Mouse (Mus musculus): ENCODE measurements around the gene Tbxas1. TPM values are rescaled to one million over a fixed set of nuclear protein-coding genes. Genes with fewer than 3 reads are reported as not detected.

Gene Tbxas1
- polyA plus RNA-seq, 1 experiment from 2014 or later: 1.1 TPM

DNA sequence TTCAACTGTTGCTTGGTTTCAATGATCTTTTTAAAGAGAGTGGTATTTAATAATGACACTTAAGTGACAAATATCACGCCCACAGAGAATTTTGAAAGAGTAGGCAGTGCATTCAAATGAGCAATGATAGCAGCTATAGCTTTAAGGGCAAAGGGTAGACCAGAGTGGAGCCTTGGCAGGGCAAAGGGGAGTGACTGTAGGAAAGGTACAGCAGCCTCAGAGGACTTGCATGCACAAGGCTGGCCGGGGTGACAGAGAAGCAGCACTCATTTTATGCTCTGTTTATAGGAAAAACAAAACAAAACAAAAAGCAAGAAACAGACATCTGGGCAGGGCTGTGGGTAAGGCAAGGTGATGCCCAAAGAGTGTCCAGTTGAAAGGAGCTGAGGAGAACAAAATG, 6.3 kb downstream of the Tbxas1 start:
- Histone ChIP-seq H3K27ac (no peak overlapping the region), H3K9me3 (replicated peaks) (no peaks in the 10 kb centered on the region), H3K4me2 (no peak overlapping the region), H3K36me3 (ENCODE audit: poor library complexity, severe bottlenecking) (no peaks in the 10 kb centered on the region), H3K9ac (no peak overlapping the region), H3K4me3 (no peak overlapping the region), H3K4me1 (peaks cover 13% of the 10 kb centered on the region; the same call in 1 of the 2 replicates), H3K27me3 (peaks cover 9% of the 10 kb centered on the region)
- WGBS: 73% methylated on average over 2 of the region's 2 CpGs
- ATAC-seq: no peak

DNA sequence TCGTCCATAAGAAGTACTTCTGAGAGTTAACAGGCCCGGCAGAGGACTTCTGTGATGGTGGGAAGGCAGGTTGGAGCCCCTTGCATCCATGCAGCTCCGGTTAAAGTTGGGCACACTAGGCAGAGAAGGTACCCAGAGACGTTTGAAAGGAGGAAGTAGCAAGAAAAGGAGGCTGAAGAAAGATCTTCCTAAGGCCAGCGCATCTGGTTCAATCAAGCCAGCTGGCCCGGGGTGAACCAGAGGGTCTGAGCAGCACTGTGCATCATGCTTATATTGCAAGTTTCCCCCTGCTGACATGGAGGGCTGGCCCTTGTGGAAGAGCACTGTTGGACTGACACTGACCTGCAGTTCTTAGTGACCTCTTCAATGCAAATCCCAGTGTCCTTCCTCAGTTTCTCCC, 6.8 kb downstream of the Tbxas1 start:
- H3K9ac ChIP-seq: no peak overlapping the region
- no peaks in the 10 kb centered on the region for H3K9me3 ChIP-seq (replicated peaks)
- no peak overlapping the region for H3K4me3 ChIP-seq
- H3K4me2 ChIP-seq: no peak overlapping the region
- H3K36me3 ChIP-seq (ENCODE audit: poor library complexity, severe bottlenecking): no peaks in the 10 kb centered on the region
- H3K27me3 ChIP-seq: peaks cover 9% of the 10 kb centered on the region
- ATAC-seq: no peak
- H3K4me1 ChIP-seq: peaks cover 10% of the 10 kb centered on the region; the same call in 1 of the 2 replicates
- 65% methylated on average over 6 of the region's 6 CpGs for WGBS
- no peak overlapping the region for H3K27ac ChIP-seq

DNA sequence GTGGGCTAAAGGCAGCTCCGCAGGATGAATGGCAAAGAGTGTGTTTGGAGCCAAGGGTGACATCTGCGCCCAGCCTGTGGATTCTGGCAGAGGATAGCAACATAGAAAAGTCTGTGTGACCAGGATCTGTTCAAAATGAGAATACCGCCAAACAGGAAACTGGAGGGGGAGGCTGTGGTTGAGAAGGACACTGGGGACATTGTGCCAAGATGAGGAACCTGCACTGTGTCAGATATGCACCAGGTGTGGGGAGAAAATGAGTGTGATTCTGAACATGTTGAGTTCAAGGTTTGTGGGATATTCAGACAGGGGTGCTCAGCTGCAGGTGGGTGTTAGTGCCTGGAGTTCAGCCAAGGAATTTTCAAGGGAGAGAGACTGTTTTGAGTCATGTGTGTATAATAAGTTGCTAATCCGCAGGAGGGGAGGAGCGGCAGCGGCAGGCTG, 7.5 kb downstream of the Tbxas1 start:
- no peak overlapping the region for H3K4me2 ChIP-seq
- no peak overlapping the region for H3K27ac ChIP-seq
- no peak for ATAC-seq
- no peaks in the 10 kb centered on the region for H3K9me3 ChIP-seq (replicated peaks)
- 55% methylated on average over 6 of the region's 6 CpGs for WGBS
- no peak overlapping the region for H3K4me3 ChIP-seq
- H3K27me3 ChIP-seq: peaks cover 6% of the 10 kb centered on the region
- 0 out of 2 replicates have a peak, but pooled peaks cover 7% of the 10 kb centered on the region for H3K4me1 ChIP-seq
- no peak overlapping the region for H3K9ac ChIP-seq
- H3K36me3 ChIP-seq (ENCODE audit: poor library complexity, severe bottlenecking): no peaks in the 10 kb centered on the region

DNA sequence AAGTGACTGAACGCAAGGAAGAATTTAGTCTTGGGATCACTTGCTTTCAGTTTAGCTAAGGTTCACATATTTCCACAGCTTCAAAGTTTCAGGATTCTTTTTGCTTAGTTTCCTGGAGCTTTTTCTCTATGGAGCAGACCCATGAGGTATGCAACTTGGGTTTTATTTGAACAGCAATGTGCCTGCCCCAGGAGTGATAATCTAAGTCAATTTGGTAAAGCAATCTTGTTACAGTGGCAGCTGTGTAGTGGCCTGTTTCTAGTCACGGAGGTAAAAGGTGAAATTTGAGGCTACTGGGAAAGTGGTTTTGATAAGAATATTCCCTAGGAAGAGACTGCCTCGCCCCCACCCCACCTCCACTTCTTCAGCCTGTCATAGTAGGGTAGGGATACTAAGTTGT, 9.3 kb downstream of the Tbxas1 start:
- 0 out of 2 replicates have a peak, but pooled peaks cover 7% of the 10 kb centered on the region for H3K4me1 ChIP-seq
- H3K9me3 ChIP-seq (replicated peaks): no peaks in the 10 kb centered on the region
- H3K27me3 ChIP-seq: peaks cover 4% of the 10 kb centered on the region; the same call in 1 of the 2 replicates
- no peak for ATAC-seq
- no peak overlapping the region for H3K9ac ChIP-seq
- no peak overlapping the region for H3K27ac ChIP-seq
- H3K4me2 ChIP-seq: no peak overlapping the region
- H3K4me3 ChIP-seq: no peak overlapping the region
- 77% methylated on average over 3 of the region's 3 CpGs for WGBS
- no peaks in the 10 kb centered on the region for H3K36me3 ChIP-seq (ENCODE audit: poor library complexity, severe bottlenecking)

DNA sequence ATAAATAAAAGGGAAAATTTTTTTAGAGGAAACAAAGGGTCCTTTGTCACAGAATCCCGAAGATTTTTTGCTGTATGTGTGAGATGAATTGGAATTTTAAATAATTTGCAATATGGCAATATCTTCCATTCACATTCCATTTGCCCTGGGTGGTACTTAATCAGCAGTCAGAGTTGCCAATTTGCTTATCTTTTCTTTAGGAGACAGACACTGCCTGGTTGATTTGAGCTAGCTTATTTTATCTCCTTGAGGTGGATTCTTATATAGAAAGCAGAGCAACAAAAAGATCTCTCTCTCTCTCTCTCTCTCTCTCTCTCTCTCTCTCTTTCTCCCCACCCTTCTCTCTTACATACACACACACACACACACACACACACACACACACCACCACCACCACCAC, 9.9 kb downstream of the Tbxas1 start:
- no peak for ATAC-seq
- no peak overlapping the region for H3K4me3 ChIP-seq
- 72% methylated on average over 1 of the region's 1 CpGs for WGBS
- no peaks in the 10 kb centered on the region for H3K9me3 ChIP-seq (replicated peaks)
- H3K27me3 ChIP-seq: peaks cover 4% of the 10 kb centered on the region; the same call in 1 of the 2 replicates
- 0 out of 2 replicates have a peak, but pooled peaks cover 7% of the 10 kb centered on the region for H3K4me1 ChIP-seq
- no peaks in the 10 kb centered on the region for H3K36me3 ChIP-seq (ENCODE audit: poor library complexity, severe bottlenecking)
- no peak overlapping the region for H3K9ac ChIP-seq
- no peak overlapping the region for H3K27ac ChIP-seq
- no peak overlapping the region for H3K4me2 ChIP-seq

DNA sequence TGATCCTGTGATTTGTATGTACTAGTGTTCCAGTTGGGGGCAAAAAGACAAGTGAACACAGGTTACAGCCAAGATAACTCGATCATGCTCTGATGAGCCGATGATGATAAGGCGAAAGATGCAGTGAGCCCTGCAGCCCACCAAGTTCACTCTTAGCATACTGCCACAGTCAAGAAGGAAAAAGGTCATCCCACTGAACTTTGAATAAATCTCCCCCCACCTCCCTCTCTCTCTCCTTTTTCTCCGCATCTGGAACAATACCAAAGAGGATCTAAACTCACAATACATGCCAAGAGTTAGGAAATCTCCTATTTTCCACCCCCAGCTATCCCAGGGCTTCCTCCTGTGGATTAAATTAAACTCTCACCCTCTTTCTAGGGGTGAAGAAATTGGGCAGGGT, 12.2 kb downstream of the Tbxas1 start:
- Histone ChIP-seq H3K4me1 (0 out of 2 replicates have a peak, but pooled peaks cover 7% of the 10 kb centered on the region), H3K9ac (no peak overlapping the region), H3K4me3 (no peak overlapping the region), H3K4me2 (no peak overlapping the region), H3K9me3 (replicated peaks) (no peaks in the 10 kb centered on the region), H3K27ac (no peak overlapping the region), H3K36me3 (ENCODE audit: poor library complexity, severe bottlenecking) (no peaks in the 10 kb centered on the region), H3K27me3 (no peaks in the 10 kb centered on the region)
- WGBS: 88% methylated on average over 4 of the region's 4 CpGs
- no peak for ATAC-seq

DNA sequence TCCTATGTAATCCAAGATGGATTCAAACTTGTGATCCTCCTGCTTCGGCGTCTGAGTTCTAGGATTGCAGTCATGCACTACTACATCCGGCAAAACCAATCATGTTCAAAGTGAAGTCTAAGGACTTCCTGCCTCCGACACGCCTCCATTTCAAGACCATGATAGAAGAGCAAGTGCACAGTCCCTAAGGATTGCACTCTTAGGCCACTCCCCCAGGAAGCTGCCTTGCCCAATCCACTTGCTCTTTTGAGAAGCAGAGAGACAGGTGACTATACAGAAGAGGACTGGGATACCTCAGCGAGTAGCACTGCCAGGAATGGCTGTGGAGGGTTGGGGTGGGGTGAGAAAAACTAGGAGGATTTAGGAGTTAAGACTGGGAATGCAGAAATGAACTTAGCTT, 14.0 kb downstream of the Tbxas1 start:
- H3K27me3 ChIP-seq: no peaks in the 10 kb centered on the region

DNA sequence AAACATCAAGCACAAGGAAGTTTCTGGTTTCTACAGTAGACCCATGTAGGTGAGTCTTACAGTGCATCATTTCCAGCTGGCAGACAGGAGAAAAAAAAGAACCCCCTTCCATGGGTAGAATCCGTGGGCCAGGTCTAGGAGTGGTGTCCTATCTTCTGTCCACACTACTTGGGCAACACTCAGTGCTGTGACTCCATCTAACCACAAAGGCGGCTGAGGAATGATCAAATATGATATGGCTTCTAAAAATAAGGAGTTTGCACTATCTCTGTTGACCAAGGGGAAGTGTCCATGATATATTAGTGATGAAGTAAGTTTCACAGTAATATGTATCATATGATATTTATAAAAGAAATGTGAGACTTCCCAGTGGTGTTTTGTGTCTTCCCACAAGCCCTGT, 16.8 kb downstream of the Tbxas1 start:
- H3K27me3 ChIP-seq: no peaks in the 10 kb centered on the region
- no peak overlapping the region for H3K9ac ChIP-seq
- no peaks in the 10 kb centered on the region for H3K9me3 ChIP-seq (replicated peaks)
- H3K4me2 ChIP-seq: no peak overlapping the region
- H3K4me3 ChIP-seq: no peak overlapping the region
- ATAC-seq: no peak
- 73% methylated on average over 2 of the region's 2 CpGs for WGBS
- H3K36me3 ChIP-seq (ENCODE audit: poor library complexity, severe bottlenecking): no peaks in the 10 kb centered on the region
- H3K4me1 ChIP-seq: peaks cover 1% of the 10 kb centered on the region; the same call in 1 of the 2 replicates
- H3K27ac ChIP-seq: no peak overlapping the region

More for the DNA sequence above, 14.0 kb downstream of the Tbxas1 start:
- Histone ChIP-seq H3K27ac (no peak overlapping the region), H3K9ac (no peak overlapping the region), H3K4me3 (no peak overlapping the region), H3K4me2 (no peak overlapping the region), H3K4me1 (no peaks in the 10 kb centered on the region), H3K9me3 (replicated peaks) (no peaks in the 10 kb centered on the region), H3K36me3 (ENCODE audit: poor library complexity, severe bottlenecking) (no peaks in the 10 kb centered on the region)
- ATAC-seq: no peak
- 82% methylated on average over 6 of the region's 6 CpGs for WGBS

DNA sequence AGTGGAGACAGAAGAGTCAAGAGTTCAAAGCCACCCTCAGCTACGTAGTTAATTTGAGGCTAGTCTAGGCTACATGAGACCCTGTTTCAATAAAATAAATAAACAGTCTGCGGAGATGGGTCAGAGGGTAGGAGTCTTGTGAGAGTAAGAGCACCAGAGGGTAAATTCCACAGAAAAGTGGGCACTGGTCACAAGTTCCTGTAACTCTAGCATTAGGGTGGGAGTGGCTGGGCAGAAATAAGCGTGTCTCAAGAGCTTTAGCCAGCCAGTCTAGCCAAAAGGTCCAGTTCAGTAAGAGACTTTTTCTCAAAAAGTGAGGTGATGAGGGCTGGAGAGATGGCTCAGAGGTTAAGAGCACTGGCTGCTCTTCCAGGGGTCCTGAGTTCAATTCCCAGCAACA, 18.4 kb downstream of the Tbxas1 start:
- ATAC-seq: no peak

DNA sequence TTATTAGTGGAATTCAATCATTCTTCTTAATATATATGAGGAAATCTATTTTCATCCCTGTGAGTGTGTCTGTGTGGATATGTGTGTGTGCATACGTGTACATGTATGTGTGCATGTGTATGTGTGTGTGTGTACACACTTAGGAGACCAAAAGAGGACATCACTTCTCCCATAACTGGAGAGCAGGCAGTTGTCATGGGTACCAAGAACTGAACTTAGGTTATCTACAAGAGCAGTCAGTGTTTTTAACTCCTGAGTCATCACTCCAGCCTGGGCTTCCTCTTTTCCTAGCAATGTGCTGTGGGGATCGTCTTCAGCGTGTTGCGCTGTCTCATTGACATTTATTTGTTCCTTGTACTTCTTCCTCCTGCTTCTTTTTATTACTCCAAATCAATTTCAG, 24.9 kb downstream of the Tbxas1 start:
- Histone ChIP-seq H3K27me3 (no peaks in the 10 kb centered on the region), H3K4me1 (peaks cover 4% of the 10 kb centered on the region; the same call in 1 of the 2 replicates), H3K4me2 (no peak overlapping the region), H3K9ac (no peak overlapping the region), H3K36me3 (ENCODE audit: poor library complexity, severe bottlenecking) (no peaks in the 10 kb centered on the region), H3K27ac (no peak overlapping the region), H3K9me3 (replicated peaks) (no peaks in the 10 kb centered on the region), H3K4me3 (no peak overlapping the region)
- WGBS: 94% methylated on average over 4 of the region's 4 CpGs
- ATAC-seq: no peak

More for the DNA sequence above, 18.4 kb downstream of the Tbxas1 start:
- H3K4me1 ChIP-seq: peaks cover 4% of the 10 kb centered on the region; the same call in 1 of the 2 replicates
- H3K9me3 ChIP-seq (replicated peaks): no peaks in the 10 kb centered on the region
- H3K9ac ChIP-seq: no peak overlapping the region
- H3K4me2 ChIP-seq: no peak overlapping the region
- no peak overlapping the region for H3K27ac ChIP-seq
- H3K4me3 ChIP-seq: no peak overlapping the region
- WGBS: 90% methylated on average over 3 of the region's 3 CpGs
- no peaks in the 10 kb centered on the region for H3K27me3 ChIP-seq
- H3K36me3 ChIP-seq (ENCODE audit: poor library complexity, severe bottlenecking): no peaks in the 10 kb centered on the region

DNA sequence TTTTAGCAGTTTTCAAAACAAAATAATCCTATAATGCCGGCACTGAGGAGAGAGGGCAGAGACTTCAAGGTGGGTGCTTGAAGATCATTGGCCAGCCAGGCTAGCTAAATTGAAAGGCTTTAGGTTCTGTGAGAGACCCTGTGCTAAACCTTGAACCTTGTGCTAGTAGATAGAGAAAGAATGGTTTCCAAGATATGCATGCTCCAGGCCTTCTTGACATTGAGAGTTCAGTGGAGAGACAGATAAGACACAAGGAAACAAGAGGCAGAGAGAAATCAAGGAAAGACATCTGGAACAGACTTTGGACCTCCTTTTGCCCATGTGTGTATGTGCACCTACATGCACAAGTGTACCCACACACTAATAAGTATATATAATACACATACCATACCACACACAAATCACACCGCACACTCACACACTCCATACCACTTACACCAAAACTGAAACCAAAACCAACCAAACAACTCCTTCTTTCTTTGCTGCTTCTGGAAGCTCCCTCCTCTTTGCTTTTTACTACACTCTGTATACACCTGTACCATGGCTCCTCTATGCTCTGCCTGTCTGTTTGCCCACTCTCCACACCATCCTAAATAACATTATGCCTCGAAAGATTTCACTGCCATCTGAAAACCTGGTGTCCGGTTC, 25.4 kb downstream of the Tbxas1 start:
- peaks cover 4% of the 10 kb centered on the region; the same call in 1 of the 2 replicates for H3K4me1 ChIP-seq
- no peak overlapping the region for H3K4me2 ChIP-seq
- no peak for ATAC-seq
- no peaks in the 10 kb centered on the region for H3K36me3 ChIP-seq (ENCODE audit: poor library complexity, severe bottlenecking)
- H3K27me3 ChIP-seq: no peaks in the 10 kb centered on the region
- H3K9ac ChIP-seq: no peak overlapping the region
- H3K4me3 ChIP-seq: no peak overlapping the region
- 90% methylated on average over 4 of the region's 4 CpGs for WGBS
- no peaks in the 10 kb centered on the region for H3K9me3 ChIP-seq (replicated peaks)
- no peak overlapping the region for H3K27ac ChIP-seq

DNA sequence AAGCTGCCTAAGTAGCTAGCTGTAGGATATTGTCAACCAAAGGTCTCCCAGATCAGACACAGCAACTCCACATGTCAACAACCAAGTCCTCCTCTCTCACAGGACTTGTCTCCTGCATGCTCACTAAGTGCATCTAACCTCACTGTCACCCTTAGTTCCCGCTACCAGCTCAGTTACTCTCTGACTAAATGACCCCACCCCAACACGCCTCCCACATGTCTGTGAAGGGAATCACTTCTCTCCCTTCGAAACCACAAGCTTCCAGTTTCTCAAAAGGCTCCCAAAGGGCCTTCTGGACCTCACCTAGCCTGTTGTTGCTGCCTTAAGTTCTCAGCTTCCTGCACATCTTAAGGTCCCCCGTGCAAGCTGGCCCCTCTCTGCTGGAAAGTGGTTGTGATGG, 25.9 kb downstream of the Tbxas1 start:
- Histone ChIP-seq H3K9me3 (replicated peaks) (no peaks in the 10 kb centered on the region), H3K27me3 (no peaks in the 10 kb centered on the region), H3K4me3 (no peak overlapping the region), H3K27ac (no peak overlapping the region), H3K9ac (no peak overlapping the region), H3K4me1 (peaks cover 4% of the 10 kb centered on the region; the same call in 1 of the 2 replicates), H3K4me2 (no peak overlapping the region), H3K36me3 (ENCODE audit: poor library complexity, severe bottlenecking) (no peaks in the 10 kb centered on the region)
- WGBS: 86% methylated on average over 4 of the region's 4 CpGs
- ATAC-seq: no peak

DNA sequence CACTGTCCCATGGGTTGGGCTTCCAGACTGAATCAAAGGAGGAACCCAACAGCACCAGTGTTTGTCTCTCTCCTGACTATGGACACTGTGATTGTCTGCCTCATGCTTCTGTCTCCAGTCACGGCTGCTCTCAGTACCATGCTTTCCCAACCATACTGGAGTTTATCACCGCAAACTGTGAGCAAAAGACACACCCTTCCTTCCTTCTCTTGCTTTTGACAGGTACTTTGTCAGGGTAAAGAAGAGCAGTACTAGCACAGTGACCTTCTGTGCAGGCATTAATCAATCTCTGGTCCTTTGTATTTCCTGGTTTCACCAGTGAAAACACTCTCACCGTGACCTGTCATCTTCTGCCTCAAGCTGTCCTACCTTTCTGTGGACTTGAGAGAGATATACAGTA, 26.4 kb downstream of the Tbxas1 start:
- no peak overlapping the region for H3K4me3 ChIP-seq
- H3K4me2 ChIP-seq: no peak overlapping the region
- WGBS: 90% methylated on average over 3 of the region's 3 CpGs
- H3K4me1 ChIP-seq: peaks cover 4% of the 10 kb centered on the region; the same call in 1 of the 2 replicates
- ATAC-seq: no peak
- no peaks in the 10 kb centered on the region for H3K27me3 ChIP-seq
- H3K9ac ChIP-seq: no peak overlapping the region
- no peaks in the 10 kb centered on the region for H3K36me3 ChIP-seq (ENCODE audit: poor library complexity, severe bottlenecking)
- H3K27ac ChIP-seq: no peak overlapping the region
- no peaks in the 10 kb centered on the region for H3K9me3 ChIP-seq (replicated peaks)

All from forebrain, embryonic 13.5 days (tissue).